Mouse (Mus musculus) megakaryocyte, embryonic 14.5 days (primary cell): ENCODE results near the gene Cmklr1.

ENCODE experiments used
- FLI1 ChIP-seq: IDR thresholded peaks from 2 replicates; pipeline ENCODE4 v1.6.1; 2012; ENCODE audit warnings: low read length, inconsistent platforms, mixed read lengths
- GATA1 ChIP-seq: IDR thresholded peaks from 3 replicates; pipeline ENCODE4 v1.6.1; 2012; ENCODE audit warnings: mixed read lengths, low read length, inconsistent platforms, borderline replicate concordance

GRCm38 (mm10) chr5:113607941-113608431 is 42.2 kb downstream of the Cmklr1 start:
- TF ChIP-seq GATA1, result no peak
- no peak for TF ChIP-seq FLI1
